Comparison of ENCODE assay signal across 9 mouse cellular contexts in genomic region chr8:48016538-48016937, GRCm38 (mm10). TPM values are rescaled to one million over a fixed set of nuclear protein-coding genes. Genes with fewer than 3 reads are reported as not detected.
DNase-seq lines count a peak whose midpoint lies in the region; ATAC-seq lines count a peak whose summit lies in the region.
"Had no signal": no experiment of that assay in that cellular context is flagged by ENCODE, and none has a peak within 500 bp of the region (broad histone marks: within the 10 kb centered on the region; RNA-seq: fewer than 3 reads in every experiment).

No protein-coding gene starts in this region.

- no peak overlapping the region for H3K9ac ChIP-seq in forebrain, embryonic 14.5 days (ENCODE audit: low read length)
- H3K9ac ChIP-seq: neural tube, embryonic 13.5 days had no signal

- no peaks in the 10 kb centered on the region for H3K27me3 ChIP-seq in forebrain, embryonic 14.5 days (replicated peaks; ENCODE audit: control insufficient read depth, insufficient read depth, low read length)
- H3K27me3 ChIP-seq: neural tube, embryonic 13.5 days had no signal

- DNase-seq in NIH3T3 (ENCODE audit: low read depth) = peak; percentile 91
- DNase-seq in c-Kit-positive CD71-positive TER-119-positive erythroid progenitor cells, embryonic 14.5 days (ENCODE audit: low spot score) = peak; percentile 56
- peak; percentile 82 for DNase-seq in forebrain, embryonic 14.5 days (ENCODE audit: low spot score)
- peak; percentile 59 for DNase-seq in layer of hippocampus, adult 9-10 months (ENCODE audit: low spot score)
- peak; percentile 79 for DNase-seq in lung, postnatal 25 days (ENCODE audit: low spot score)
- peak; percentile 69 for DNase-seq in right cerebral cortex, postnatal 25 days
- peak; percentile 77 for DNase-seq in urinary bladder, postnatal 14 days (ENCODE audit: low spot score)

- no peaks in the 10 kb centered on the region for H3K36me3 ChIP-seq in forebrain, embryonic 14.5 days (ENCODE audit: control insufficient read depth, insufficient read depth, low read length)
- H3K36me3 ChIP-seq: neural tube, embryonic 13.5 days had no signal

- no peak overlapping the region for H3K4me3 ChIP-seq in forebrain, embryonic 14.5 days (ENCODE audit: low read depth, low read length)
- H3K4me3 ChIP-seq: neural tube, embryonic 13.5 days had no signal

- H3K27ac ChIP-seq in forebrain, embryonic 14.5 days (ENCODE audit: low read depth, low read length) = no peak overlapping the region
- H3K27ac ChIP-seq: neural tube, embryonic 13.5 days had no signal

- no peaks in the 10 kb centered on the region for H3K9me3 ChIP-seq in forebrain, embryonic 14.5 days (replicated peaks; ENCODE audit: control insufficient read depth, low read length)
- H3K9me3 ChIP-seq: neural tube, embryonic 13.5 days had no signal

- H3K4me1 ChIP-seq in forebrain, embryonic 14.5 days (ENCODE audit: control insufficient read depth, insufficient read depth, low read length) = no peaks in the 10 kb centered on the region
- H3K4me1 ChIP-seq: neural tube, embryonic 13.5 days had no signal

- 23% methylated on average over 8 of the region's 8 CpGs for WGBS in forebrain, embryonic 14.5 days

- peak; percentile 75 for ATAC-seq in forebrain, embryonic 14.5 days
- ATAC-seq in hematopoietic stem cell, adult 5-6 weeks (replicated peaks in 1 of 2; ENCODE audit: insufficient read depth in 1 of 2, low FRiP score in 2 of 2, low TSS enrichment in 1 of 2, low read depth in 1 of 2, poor library complexity in 2 of 2, severe bottlenecking in 2 of 2) = peak; percentile 86 to 92

- H3K4me2 ChIP-seq in forebrain, embryonic 14.5 days (ENCODE audit: low read length) = no peak overlapping the region
- H3K4me2 ChIP-seq: neural tube, embryonic 13.5 days had no signal

RNA-seq across cellular contexts. Expression of gene Wwc2, which starts 25.8 kb away (rescaled TPM):
- 3.0 and 3.8 TPM in 2 replicates for polyA plus RNA-seq in forebrain, embryonic 14.5 days (2014; fragmentation: Nextera tagmentation; extraction: Ambion mirVana)
- 9.2 and 9.5 TPM in 2 replicates for total RNA-seq in hematopoietic stem cell, adult 5-6 weeks (2017)
